Mouse (Mus musculus): ENCODE measurements around the gene Ovgp1. TPM values are rescaled to one million over a fixed set of nuclear protein-coding genes. Genes with fewer than 3 reads are reported as not detected.
"Not testable (repeated sequence)": the region's sequence is repeated elsewhere in the genome, so short reads cannot be mapped to it uniquely, and the experiment has no call there.

Ovgp1 gene
- polyA plus RNA-seq, 1 experiment from 2014 or later, result 4.1 TPM

DNA sequence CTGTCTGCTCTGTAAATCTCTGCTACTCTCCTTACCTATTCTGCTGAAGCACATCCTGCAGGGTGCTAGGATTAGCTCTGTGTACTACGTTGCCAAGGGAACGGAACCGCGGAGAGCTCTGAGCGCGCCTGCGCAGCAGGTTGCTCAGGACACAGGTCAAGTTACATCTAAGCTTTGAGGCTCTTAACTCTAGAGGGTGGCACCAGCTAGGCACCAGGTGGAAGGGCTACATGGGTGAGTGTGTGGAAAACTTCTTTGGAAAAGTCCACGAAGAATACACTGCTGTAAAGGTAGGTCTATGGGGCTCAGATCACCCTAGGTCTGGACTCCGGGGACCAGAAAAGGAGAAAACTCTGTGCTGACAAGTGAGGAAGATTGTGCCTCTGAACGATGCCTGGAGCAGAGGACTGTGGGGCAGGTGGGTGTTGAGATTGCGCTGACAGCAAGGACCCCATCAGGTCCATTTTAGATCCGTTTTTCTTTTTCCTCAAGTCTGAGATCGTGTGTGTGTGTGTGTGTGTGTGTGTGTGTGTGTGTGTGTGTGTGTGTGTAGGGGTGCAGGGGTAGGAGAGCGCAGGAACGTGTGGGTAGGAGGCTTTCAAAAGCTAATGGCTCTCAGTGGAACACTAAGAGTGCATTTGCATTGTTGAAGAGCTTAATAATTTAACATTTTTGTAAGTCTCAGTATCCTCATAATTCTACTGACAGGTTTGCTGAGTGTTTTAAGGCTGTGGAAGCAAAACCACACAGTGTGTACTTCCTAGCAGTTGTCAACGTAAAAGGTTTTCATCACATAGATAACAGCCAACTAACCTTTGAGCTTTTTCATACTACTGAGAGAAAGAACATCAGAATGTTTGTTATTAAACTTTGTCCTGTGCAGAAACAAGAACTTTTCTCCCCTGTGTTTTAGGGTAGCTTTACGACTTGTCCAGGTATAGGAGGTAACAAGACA lies 28.2 kb downstream of the Ovgp1 start:
- Histone ChIP-seq H3K36me3 (no peaks in the 10 kb centered on the region), H3K4me2 (peak overlapping the region; percentile 46), H3K4me3 (peak overlapping the region; percentile 17), H3K27ac (replicated peaks) (no peak overlapping the region), H3K27me3 (no peaks in the 10 kb centered on the region; the same call in 1 of the 2 replicates), H3K9me3 (no peaks in the 10 kb centered on the region), H3K9ac (peak overlapping the region; percentile 23; the same call in 1 of the 2 replicates), H3K4me1 (replicated peaks) (peaks cover 9% of the 10 kb centered on the region; the same call in 1 of the 2 replicates)
- 21% methylated on average over 17 of the region's 17 CpGs for WGBS
- ATAC-seq (ENCODE audit: low read depth), result peak; percentile 86

DNA sequence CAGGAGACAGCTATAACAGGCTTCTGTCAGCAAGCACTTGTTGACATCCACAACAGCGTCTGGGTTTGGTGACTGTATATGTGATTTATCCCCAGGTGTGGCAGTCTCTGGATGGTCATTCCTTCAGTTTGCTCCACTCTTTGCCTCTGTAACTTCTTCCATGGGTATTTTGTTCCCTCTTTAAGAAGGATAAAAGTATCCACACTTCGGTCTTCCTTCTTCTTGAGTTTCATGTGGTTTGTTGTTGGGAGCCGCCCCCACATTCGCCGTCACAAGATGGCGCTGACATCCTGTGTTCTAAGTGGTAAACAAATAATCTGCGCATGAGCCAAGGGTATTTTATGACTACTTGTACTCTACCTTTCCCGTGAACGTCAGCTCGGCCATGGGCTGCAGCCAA lies 29.8 kb downstream of the Ovgp1 start:
- ATAC-seq (ENCODE audit: low read depth); H3K4me2 ChIP-seq; H3K27ac ChIP-seq (replicated peaks); H3K4me3 ChIP-seq; H3K4me1 ChIP-seq (replicated peaks); H3K27me3 ChIP-seq; H3K9ac ChIP-seq; H3K9me3 ChIP-seq; H3K36me3 ChIP-seq: not testable (repeated sequence)
- 63% methylated on average over 10 of the region's 10 CpGs for WGBS

DNA sequence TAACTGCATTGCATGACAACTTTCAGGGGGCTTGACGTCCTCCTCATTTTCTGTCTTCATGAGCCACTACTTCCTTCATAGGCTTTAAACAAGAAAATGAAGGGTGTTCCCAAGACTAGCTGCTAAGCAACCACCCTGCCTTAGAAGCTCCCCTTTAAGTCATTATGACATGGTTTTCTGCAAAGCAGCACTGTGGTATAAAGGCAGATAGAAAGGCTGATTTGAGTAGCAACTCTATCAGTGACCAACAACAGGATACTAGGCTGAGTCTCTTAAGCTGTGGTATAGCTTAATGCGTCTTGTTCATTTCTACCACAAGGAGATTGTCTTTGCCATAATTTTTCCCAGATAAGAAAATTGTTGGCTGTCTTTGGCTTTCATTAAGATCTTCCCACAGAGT lies 41.0 kb downstream of the Ovgp1 start, which contains the start of gene Pifo:
Gene Pifo (minus strand): TSS at position 101 of the 400 bp plus-strand sequence.
- Histone ChIP-seq H3K27me3 (no peaks in the 10 kb centered on the region), H3K9ac (no peak within 1 kb of the TSS), H3K36me3 (no peaks in the 10 kb centered on the region), H3K9me3 (no peaks in the 10 kb centered on the region), H3K4me2 (no peak within 1 kb of the TSS), H3K27ac (replicated peaks) (no peak within 1 kb of the TSS), H3K4me1 (replicated peaks) (no peaks in the 10 kb centered on the region), H3K4me3 (no peak within 1 kb of the TSS)
- WGBS, result 93% methylated on average over 2 of the region's 2 CpGs
- ATAC-seq (ENCODE audit: low read depth), result no peak

DNA sequence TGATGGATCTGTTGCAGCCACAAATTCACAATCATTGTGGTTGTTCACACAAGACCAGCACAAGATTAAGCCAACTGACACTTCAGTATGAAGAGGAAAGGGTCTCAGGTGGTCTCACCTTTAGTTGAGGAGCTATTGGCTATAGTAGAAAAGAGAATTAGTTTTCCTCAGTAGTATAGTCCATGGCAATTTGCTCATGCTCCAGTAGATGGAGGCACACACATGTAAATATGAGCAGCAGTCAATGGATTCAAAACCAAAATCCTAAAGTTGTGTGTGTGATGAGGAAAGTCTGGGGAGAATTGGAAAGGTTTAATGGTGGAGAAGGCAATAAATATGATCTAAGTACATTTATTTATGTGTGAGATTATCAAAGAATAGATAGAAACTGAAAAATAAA lies 48.3 kb downstream of the Ovgp1 start:
- H3K9me3 ChIP-seq, result no peaks in the 10 kb centered on the region
- H3K9ac ChIP-seq, result no peak overlapping the region
- H3K36me3 ChIP-seq, result no peaks in the 10 kb centered on the region
- H3K4me1 ChIP-seq (replicated peaks), result no peaks in the 10 kb centered on the region
- no peaks in the 10 kb centered on the region for H3K27me3 ChIP-seq
- no peak overlapping the region for H3K4me2 ChIP-seq
- H3K4me3 ChIP-seq, result no peak overlapping the region
- ATAC-seq (ENCODE audit: low read depth), result no peak
- H3K27ac ChIP-seq (replicated peaks), result no peak overlapping the region

DNA sequence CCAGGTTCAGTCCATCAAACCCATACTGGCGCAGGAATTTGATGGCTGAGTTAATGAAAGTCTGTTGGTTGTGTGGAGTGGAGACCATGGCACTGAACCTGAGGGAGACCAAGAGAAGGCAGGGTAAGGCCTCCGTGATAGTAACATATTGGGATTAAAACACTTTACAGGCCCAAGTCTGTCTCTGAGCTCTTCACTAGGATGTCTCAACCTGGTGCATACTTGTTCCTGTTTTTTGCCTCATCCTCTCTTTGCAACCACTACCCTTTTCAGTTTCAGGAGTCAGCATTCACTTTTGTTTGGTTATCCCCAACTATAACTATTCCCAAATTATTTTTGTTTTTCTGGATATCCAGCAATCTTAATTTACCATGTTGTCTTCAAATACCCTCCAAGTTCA lies 50.6 kb downstream of the Ovgp1 start:
- Histone ChIP-seq H3K4me2 (no peak overlapping the region), H3K9ac (no peak overlapping the region), H3K4me1 (replicated peaks) (no peaks in the 10 kb centered on the region), H3K27me3 (no peaks in the 10 kb centered on the region), H3K4me3 (no peak overlapping the region), H3K27ac (replicated peaks) (no peak overlapping the region), H3K9me3 (no peaks in the 10 kb centered on the region), H3K36me3 (no peaks in the 10 kb centered on the region)
- 90% methylated on average over 2 of the region's 2 CpGs for WGBS
- no peak for ATAC-seq (ENCODE audit: low read depth)

DNA sequence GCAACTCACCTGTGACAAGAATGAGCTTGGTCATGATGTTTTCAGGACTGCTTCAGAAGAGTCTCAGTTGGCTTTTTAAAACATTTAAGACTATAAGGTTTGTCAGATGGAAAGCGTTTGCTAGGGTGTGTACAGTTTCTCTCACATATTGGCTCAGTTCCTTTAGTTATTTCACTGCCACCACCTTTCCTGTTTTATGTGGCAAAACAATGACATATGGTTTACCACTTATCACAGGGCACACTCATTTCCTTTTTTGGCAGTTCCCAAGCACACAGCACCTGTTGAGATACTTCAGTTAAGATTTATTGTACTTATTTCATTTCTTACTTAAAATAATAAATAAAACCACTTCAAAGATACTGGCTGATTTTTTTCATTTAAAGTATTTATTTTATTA lies 59.3 kb downstream of the Ovgp1 start, which contains the start of gene Chil5:
Gene Chil5 (minus strand): TSS at position 34 of the 400 bp plus-strand sequence.
- Histone ChIP-seq H3K27ac (replicated peaks) (no peak within 1 kb of the TSS), H3K4me2 (no peak within 1 kb of the TSS), H3K36me3 (no peaks in the 10 kb centered on the region), H3K9me3 (no peaks in the 10 kb centered on the region), H3K27me3 (no peaks in the 10 kb centered on the region), H3K4me1 (replicated peaks) (no peaks in the 10 kb centered on the region), H3K9ac (no peak within 1 kb of the TSS), H3K4me3 (no peak within 1 kb of the TSS)
- WGBS, result 79% methylated on average over 1 of the region's 1 CpGs
- no peak for ATAC-seq (ENCODE audit: low read depth)

Other genes starting within 250 kb of the Ovgp1 start
- gene Rap1a, start 172.4 kb upstream of the Ovgp1 start, polyA plus RNA-seq (2015; fragmentation: Nextera tagmentation; extraction: Ambion mirVana), result 92.6 and 105 TPM in 2 replicates
- not detected in 2 replicates for gene Adora3, start 102.9 kb upstream of the Ovgp1 start, polyA plus RNA-seq (2015; fragmentation: Nextera tagmentation; extraction: Ambion mirVana)
- not detected in 2 replicates for gene Tmigd3, start 102.8 kb upstream of the Ovgp1 start, polyA plus RNA-seq (2015; fragmentation: Nextera tagmentation; extraction: Ambion mirVana)
- 0.21 and 0.33 TPM in 2 replicates for gene I830077J02Rik, start 41.0 kb upstream of the Ovgp1 start, polyA plus RNA-seq (2015; fragmentation: Nextera tagmentation; extraction: Ambion mirVana)
- 89.3 and 94.1 TPM in 2 replicates for gene Wdr77, start 14.3 kb upstream of the Ovgp1 start, polyA plus RNA-seq (2015; fragmentation: Nextera tagmentation; extraction: Ambion mirVana)
- gene Atp5f1, start 13.6 kb upstream of the Ovgp1 start, polyA plus RNA-seq (2015; fragmentation: Nextera tagmentation; extraction: Ambion mirVana), result 612 and 654 TPM in 2 replicates
- gene Pifo, start 40.9 kb downstream of the Ovgp1 start, polyA plus RNA-seq (2015; fragmentation: Nextera tagmentation; extraction: Ambion mirVana), result 0.52 and 1.5 TPM in 2 replicates
- gene Chil5, start 59.1 kb downstream of the Ovgp1 start, polyA plus RNA-seq (2015; fragmentation: Nextera tagmentation; extraction: Ambion mirVana), result not detected in 2 replicates
- gene Chia1, start 139.5 kb downstream of the Ovgp1 start, polyA plus RNA-seq (2015; fragmentation: Nextera tagmentation; extraction: Ambion mirVana), result 0.29 and 0.82 TPM in 2 replicates
- gene Chil3, start 193.9 kb downstream of the Ovgp1 start, polyA plus RNA-seq (2015; fragmentation: Nextera tagmentation; extraction: Ambion mirVana), result not detected in 2 replicates
- not detected in 2 replicates for gene Chil4, start 245.8 kb downstream of the Ovgp1 start, polyA plus RNA-seq (2015; fragmentation: Nextera tagmentation; extraction: Ambion mirVana)

Data from neural tube, embryonic 13.5 days (tissue).